Mouse (Mus musculus) bone marrow macrophage, adult 2 months (primary cell): Measurements from ENCODE around the gene Sipa1l2.
A peak's percentile ranks its signal among the peaks of the same experiment; 100 is the strongest.

Experiments
- CTCF ChIP-seq: IDR thresholded peaks from 2 replicates; pipeline ENCODE4 v1.5.1; 2012; ENCODE audit warnings: low read depth, mild to moderate bottlenecking, low read length, moderate library complexity
- POLR2A ChIP-seq: IDR thresholded peaks from 2 replicates; pipeline ENCODE4 v1.6.1; 2012; ENCODE audit warnings: mild to moderate bottlenecking, low read depth, low read length, borderline replicate concordance

GRCm38 (mm10) chr8:125498508-125498907 lies 71.1 kb downstream of the Sipa1l2 start:
- no peak for TF ChIP-seq POLR2A
- peak; percentile 14; the same call in 1 of the 2 replicates for TF ChIP-seq CTCF
